Mouse (Mus musculus): ENCODE results near the gene Efcab3.

Efcab3 gene

GRCm38 (mm10) chr11:105145211-105145610 lies 81.8 kb downstream of the Efcab3 start:
- in situ Hi-C loops (cut with MboI; ENCODE audit: low sequenced_read_pairs): no loop called here

DNA sequence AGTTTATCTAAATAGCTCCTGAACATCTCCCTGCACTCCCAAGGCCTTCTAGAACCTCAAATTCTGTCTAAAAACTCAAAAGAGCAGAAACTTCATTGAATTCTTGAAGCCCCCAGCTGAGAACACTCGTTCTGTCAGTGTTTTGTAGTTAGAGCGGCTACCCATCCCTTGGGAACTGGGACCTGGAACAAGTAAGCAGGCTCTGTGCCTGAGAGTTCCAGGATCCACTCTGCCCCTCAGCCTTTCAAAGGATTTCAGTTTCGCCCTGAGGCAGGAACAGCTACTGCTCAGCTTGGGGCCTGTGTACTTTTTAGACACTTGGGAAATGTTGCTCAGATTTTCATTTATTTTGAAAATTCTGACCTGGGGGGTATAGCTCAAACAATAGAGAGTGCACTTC lies 83.2 kb downstream of the Efcab3 start, which contains the start of gene Gm10842:
Gene Gm10842 (plus strand): TSS at position 301 of the 400 bp plus-strand sequence.
- in situ Hi-C loops (cut with MboI; ENCODE audit: low sequenced_read_pairs): no loop called here

DNA sequence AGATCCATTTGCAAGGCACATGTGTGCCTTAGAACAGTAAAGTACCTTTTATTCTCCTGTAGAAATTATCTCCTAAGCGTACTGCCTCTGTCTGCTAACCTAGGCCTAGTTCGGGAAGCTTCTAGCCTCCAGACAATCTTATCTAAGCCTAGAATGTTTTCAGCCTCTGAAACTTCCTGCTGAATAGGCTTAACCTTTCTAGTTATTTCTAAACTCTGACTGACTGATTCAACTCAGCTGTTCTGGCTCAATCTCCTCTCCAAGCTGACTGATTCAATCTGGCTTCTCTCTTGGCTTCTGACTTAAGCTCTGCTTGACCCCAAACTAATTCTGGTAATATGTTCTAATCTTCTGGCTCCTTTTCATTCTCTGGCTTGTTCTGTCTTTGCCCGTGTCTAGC lies 86.0 kb downstream of the Efcab3 start:
- in situ Hi-C loops (cut with MboI; ENCODE audit: low sequenced_read_pairs): no loop called here

GRCm38 (mm10) chr11:105149766-105150165 lies 86.4 kb downstream of the Efcab3 start:
- in situ Hi-C loops (cut with MboI; ENCODE audit: low sequenced_read_pairs): no loop called here

DNA sequence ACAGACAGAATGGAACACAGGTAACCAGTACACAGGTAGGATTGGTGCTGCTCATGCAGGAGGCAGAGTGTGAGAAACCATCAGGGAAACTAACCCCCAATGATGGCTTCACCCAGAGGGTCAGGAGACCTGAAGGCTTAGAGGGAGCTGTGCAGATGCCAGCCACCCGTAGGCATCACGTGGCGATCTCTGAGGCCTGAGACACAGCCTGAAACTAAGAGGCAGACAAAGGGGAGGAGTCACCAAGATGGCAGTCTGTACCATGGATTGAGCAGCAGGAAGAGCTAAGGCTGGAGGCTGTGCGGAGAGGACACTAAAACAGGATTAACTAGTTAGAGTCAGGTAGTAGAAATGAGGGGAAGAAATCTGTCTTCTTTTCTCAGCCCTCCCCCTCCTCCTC lies 87.3 kb downstream of the Efcab3 start:
- in situ Hi-C loops (cut with MboI; ENCODE audit: low sequenced_read_pairs): no loop called here

- in situ Hi-C loops (cut with MboI; ENCODE audit: low sequenced_read_pairs): no loop called here
Observed at GRCm38 (mm10) chr11:105151226-105152016, 88.0 kb downstream of the Efcab3 start.

DNA sequence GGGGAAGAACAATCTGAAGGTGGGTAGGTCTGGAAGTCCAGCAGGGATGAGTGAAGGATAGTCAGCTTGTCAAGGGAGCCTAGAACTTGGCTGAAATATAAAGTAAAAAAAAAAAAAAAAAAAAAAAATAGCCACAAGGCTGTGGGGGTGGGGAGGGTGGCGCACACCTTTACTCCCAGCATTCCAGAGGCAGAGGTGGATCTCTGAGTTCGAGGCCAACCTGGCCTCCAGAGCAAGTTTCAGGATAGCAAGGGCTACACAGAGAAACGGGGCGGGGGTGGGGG lies 88.6 kb downstream of the Efcab3 start:
- in situ Hi-C loops (cut with MboI; ENCODE audit: low sequenced_read_pairs): no loop called here

- in situ Hi-C loops (cut with MboI; ENCODE audit: low sequenced_read_pairs): no loop called here
Observed at GRCm38 (mm10) chr11:105152357-105152899, 89.0 kb downstream of the Efcab3 start.

GRCm38 (mm10) chr11:105153068-105153833 lies 89.9 kb downstream of the Efcab3 start:
- in situ Hi-C loops (cut with MboI; ENCODE audit: low sequenced_read_pairs): no loop called here

GRCm38 (mm10) chr11:105155915-105156314 lies 92.5 kb downstream of the Efcab3 start:
- in situ Hi-C loops (cut with MboI; ENCODE audit: low sequenced_read_pairs): no loop called here

- in situ Hi-C loops (cut with MboI; ENCODE audit: low sequenced_read_pairs): no loop called here
Observed at GRCm38 (mm10) chr11:105156748-105157267, 93.4 kb downstream of the Efcab3 start.

GRCm38 (mm10) chr11:105158047-105158446 lies 94.7 kb downstream of the Efcab3 start:
- in situ Hi-C loops (cut with MboI; ENCODE audit: low sequenced_read_pairs): no loop called here

DNA sequence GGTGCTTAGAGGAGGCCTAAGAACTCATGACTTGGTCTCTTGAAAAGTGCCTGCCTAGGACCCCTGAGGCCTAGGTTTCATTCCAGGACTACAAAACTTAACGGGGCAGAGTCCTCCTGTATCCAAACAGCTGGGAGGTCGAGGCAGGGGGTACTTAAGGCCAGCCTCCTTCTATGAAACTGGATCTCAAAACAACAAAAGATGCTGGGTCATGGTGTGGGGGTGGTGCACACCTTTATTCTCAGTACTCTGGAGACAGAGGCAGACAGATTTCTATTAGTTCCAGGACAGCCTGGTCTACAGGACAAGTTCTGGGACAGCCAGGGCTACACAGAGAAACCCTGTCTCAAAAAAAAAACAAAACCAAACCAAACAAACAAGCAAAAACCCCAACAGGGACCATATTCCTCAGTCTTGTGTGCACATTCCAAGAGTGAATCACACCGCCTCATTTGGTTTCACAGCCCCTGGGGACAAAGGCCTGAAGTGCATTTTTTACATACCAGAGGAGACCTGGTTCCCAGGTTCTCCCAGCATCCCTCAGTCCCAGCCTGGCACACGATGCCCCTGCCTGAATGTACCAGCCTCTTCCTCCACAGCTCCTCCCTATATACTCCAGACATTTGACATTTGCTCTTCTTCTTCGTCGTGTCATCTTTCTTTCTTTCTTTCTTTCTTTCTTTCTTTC lies 96.4 kb downstream of the Efcab3 start:
- in situ Hi-C loops (cut with MboI; ENCODE audit: low sequenced_read_pairs): no loop called here

- in situ Hi-C loops (cut with MboI; ENCODE audit: low sequenced_read_pairs): no loop called here
Observed at GRCm38 (mm10) chr11:105161411-105161810, 98.0 kb downstream of the Efcab3 start.

DNA sequence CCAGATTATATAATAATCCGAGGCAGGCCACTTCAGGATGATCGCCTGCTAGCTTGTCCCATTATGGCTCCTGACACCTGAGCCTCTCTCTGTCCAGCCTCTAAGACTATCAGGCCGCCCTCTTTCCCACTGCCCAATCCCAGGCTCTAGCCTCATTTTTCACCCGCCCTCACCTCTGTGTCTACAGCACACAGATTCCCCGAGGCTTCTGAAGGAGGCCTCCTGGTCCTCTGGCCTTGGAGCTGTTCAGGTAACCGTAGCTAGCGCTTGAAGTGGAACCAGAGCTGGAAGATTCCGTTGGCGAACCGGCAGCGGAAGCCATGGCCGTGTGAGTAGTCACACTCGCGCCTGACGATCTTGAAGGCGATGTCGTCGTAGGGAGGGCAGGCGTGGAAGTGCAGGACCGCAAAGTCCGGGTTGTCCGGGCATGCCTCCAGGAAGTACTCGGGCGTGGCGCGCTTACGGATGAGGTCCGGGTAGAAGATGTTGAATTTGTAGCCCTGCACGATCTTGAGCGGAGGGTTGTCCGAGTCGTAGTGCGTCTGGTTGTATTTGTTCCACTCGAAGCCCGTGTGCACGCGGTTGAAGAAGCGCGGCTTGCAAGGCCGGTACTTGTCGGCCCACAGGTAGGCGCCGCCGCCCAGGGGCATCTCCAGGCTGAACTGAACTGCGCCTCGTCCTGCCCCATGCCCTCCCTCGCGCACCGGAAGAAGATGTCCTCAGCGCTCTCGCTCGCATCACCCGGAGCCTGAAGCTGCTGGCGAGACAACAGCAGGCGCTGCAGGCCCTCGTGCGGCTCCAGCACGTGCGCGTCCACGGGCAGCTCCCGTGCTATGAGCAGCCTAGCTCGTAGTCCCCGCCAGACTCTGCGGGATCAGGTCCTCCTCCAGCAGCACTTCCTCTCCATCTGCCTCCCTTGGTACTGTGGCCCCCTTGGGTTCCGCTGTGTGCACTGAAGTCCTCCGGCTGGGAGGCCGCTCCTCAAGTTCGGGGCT lies 101.4 kb downstream of the Efcab3 start:
- in situ Hi-C loops (cut with MboI; ENCODE audit: low sequenced_read_pairs): no loop called here

- in situ Hi-C loops (cut with MboI; ENCODE audit: low sequenced_read_pairs): no loop called here
Observed at GRCm38 (mm10) chr11:105166780-105167179, 103.4 kb downstream of the Efcab3 start.

Measured in CH12F3 (cell line).